Mouse (Mus musculus) embryonic facial prominence, embryonic 13.5 days (tissue): Measurements from ENCODE around the gene Vrtn. TPM values are rescaled to one million over a fixed set of nuclear protein-coding genes. Genes with fewer than 3 reads are reported as not detected.

Experiments used
- ATAC-seq: fragments of 200-750 bp; cut with Nextera tagmentation; 2 replicates; pipeline ENCODE4 v1.8.0; 2017; ENCODE audit warnings: low read depth; ENCODE audit not compliant: insufficient number of reproducible peaks, insufficient read depth, low FRiP score, low TSS enrichment
- H3K27ac ChIP-seq: fragments of 300-500 bp; sonication (generic); 2 replicates; pipeline ENCODE4 v1.5.1; 2015; ENCODE audit warnings: moderate library complexity, mild to moderate bottlenecking, inconsistent platforms
- H3K27me3 ChIP-seq: fragments of 300-500 bp; sonication (generic); 2 replicates; pipeline ENCODE4 v1.6.1; 2015; ENCODE audit warnings: mild to moderate bottlenecking, inconsistent platforms
- H3K36me3 ChIP-seq: fragments of 300-500 bp; sonication (generic); 2 replicates; pipeline ENCODE4 v1.6.1; 2015; ENCODE audit warnings: mild to moderate bottlenecking, inconsistent platforms
- H3K4me1 ChIP-seq: fragments of 300-500 bp; sonication (generic); 2 replicates; pipeline ENCODE4 v1.6.1; 2015; ENCODE audit warnings: inconsistent platforms
- H3K4me2 ChIP-seq: fragments of 300-500 bp; sonication (generic); 2 replicates; pipeline ENCODE4 v1.6.1; 2015; ENCODE audit warnings: moderate library complexity, mild to moderate bottlenecking, inconsistent platforms
- H3K4me3 ChIP-seq: fragments of 300-500 bp; sonication (generic); 2 replicates; pipeline ENCODE4 v1.5.1; 2015; ENCODE audit warnings: mild to moderate bottlenecking, inconsistent platforms
- H3K9ac ChIP-seq: fragments of 300-500 bp; sonication (generic); 2 replicates; pipeline ENCODE4 v1.6.1; 2015; ENCODE audit warnings: mild to moderate bottlenecking, inconsistent platforms
- H3K9me3 ChIP-seq: fragments of 300-500 bp; sonication (generic); 2 replicates; pipeline ENCODE4 v1.6.1; 2016; ENCODE audit warnings: inconsistent platforms
- WGBS: fragments of 180-500 bp; shearing (Covaris S2); methylation state at CpG from one replicate; pipeline ENCODE4 v1.1.7; 2015; ENCODE audit warnings: mixed read lengths; 5-methylcytosine and 5-hydroxymethylcytosine counted together
- polyA plus RNA-seq: library from polyadenylated mRNA; unstranded; fragments of >200 nt; fragmentation: Nextera tagmentation; extraction: Ambion mirVana; gene quantifications from 2 replicates; pipeline ENCODE4 v1.2.1, GENCODE M21; 2015

The Vrtn gene
- polyA plus RNA-seq, 1 experiment from 2014 or later: not detected

- 0 out of 2 replicates have a peak overlapping the region, but pooled peaks have one; percentile 9 for H3K4me2 ChIP-seq
Observed at GRCm38 (mm10) chr12:84625116-84625515, 15.7 kb upstream of the Vrtn start.

DNA sequence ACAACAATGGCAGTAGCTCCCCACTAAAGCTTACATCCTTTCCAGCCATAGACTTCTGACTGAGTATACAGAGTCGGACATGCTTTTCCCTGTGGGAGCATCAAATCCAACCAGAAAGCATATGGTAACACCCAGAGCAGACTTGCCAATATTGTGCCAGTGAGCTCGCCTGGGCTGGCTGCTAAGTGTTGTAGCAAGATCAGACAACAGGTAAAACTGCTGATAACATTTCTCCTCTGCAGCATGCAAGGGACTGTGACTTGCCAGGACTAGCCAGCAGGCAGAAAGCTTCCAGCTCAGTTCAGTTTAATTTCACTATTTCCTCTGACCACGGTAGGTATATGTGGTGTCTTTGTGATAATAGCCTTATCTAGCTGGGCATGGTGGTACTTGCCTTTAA, 9.0 kb upstream of the Vrtn start:
- H3K36me3 ChIP-seq: no peaks in the 10 kb centered on the region
- no peaks in the 10 kb centered on the region for H3K4me1 ChIP-seq
- no peak for ATAC-seq
- H3K9ac ChIP-seq: no peak overlapping the region
- no peaks in the 10 kb centered on the region for H3K9me3 ChIP-seq
- 56% methylated on average over 3 of the region's 3 CpGs for WGBS
- no peak overlapping the region for H3K4me2 ChIP-seq
- no peak overlapping the region for H3K27ac ChIP-seq
- peaks cover 2% of the 10 kb centered on the region; the same call in 1 of the 2 replicates for H3K27me3 ChIP-seq
- H3K4me3 ChIP-seq: no peak overlapping the region

More at GRCm38 (mm10) chr12:84625116-84625515, 15.7 kb upstream of the Vrtn start:
- ATAC-seq: no peak
- Histone ChIP-seq H3K4me3 (no peak overlapping the region; the same call in 1 of the 2 replicates), H3K27ac (no peak overlapping the region), H3K9me3 (no peaks in the 10 kb centered on the region), H3K27me3 (peaks cover 39% of the 10 kb centered on the region), H3K36me3 (no peaks in the 10 kb centered on the region), H3K9ac (peak overlapping the region; percentile 49; the same call in 1 of the 2 replicates), H3K4me1 (0 out of 2 replicates have a peak, but pooled peaks cover 3% of the 10 kb centered on the region)
- 5% methylated on average over 9 of the region's 9 CpGs for WGBS

DNA sequence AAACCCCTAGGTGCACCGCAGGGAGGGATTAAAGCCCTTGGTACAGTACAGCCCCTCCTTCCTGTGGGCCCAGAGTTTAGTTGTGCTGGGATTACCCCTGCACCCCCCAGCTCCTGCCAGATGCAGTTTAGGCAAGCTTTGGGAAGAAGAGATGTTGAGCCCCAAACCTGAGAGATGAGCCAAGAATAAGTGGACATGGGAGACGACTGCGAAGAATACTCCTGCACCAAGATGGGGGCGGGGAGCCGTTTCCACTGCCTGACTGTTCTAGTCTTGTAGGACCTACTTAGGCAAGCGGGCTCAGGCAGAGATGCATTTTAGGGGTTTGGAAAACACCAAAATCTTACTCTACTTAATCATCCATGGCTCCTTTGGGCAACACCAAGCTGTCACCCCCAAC, 566 bp upstream of the Vrtn start:
- no peak overlapping the region for H3K4me3 ChIP-seq
- H3K9ac ChIP-seq: no peak overlapping the region
- H3K4me2 ChIP-seq: no peak overlapping the region
- no peaks in the 10 kb centered on the region for H3K36me3 ChIP-seq
- no peak for ATAC-seq
- peaks cover 57% of the 10 kb centered on the region for H3K27me3 ChIP-seq
- 11% methylated on average over 6 of the region's 6 CpGs for WGBS
- no peak overlapping the region for H3K27ac ChIP-seq
- peaks cover 3% of the 10 kb centered on the region; the same call in 1 of the 2 replicates for H3K4me1 ChIP-seq
- no peaks in the 10 kb centered on the region for H3K9me3 ChIP-seq

GRCm38 (mm10) chr12:84650234-84650633, 9.4 kb downstream of the Vrtn start:
- Histone ChIP-seq H3K27ac (no peak overlapping the region), H3K9ac (no peak overlapping the region), H3K4me1 (0 out of 2 replicates have a peak, but pooled peaks cover 2% of the 10 kb centered on the region), H3K9me3 (no peaks in the 10 kb centered on the region), H3K4me2 (no peak overlapping the region), H3K36me3 (no peaks in the 10 kb centered on the region), H3K27me3 (peaks cover 14% of the 10 kb centered on the region; the same call in 1 of the 2 replicates), H3K4me3 (no peak overlapping the region)
- ATAC-seq: no peak
- 85% methylated on average over 13 of the region's 13 CpGs for WGBS

DNA sequence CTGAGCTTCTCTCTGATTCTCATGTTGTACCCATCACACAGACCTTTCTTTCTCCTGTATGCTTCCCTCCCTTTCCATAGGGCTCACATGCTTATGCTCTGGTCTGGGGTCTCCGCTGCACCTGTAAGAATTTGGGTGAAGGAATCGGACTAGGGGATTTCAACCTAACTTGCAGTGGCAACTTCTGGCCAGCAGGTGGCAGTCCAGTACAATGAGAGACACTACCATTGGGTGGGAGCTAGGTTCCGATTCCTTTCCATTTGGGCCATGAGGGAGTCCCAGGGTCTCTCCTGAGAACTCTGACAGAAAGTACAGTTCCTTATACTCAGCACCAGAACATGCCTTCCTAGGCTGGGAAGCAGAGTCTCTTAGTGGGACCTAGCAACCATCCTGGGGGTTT, 13.1 kb downstream of the Vrtn start:
- H3K9me3 ChIP-seq: no peaks in the 10 kb centered on the region
- peaks cover 10% of the 10 kb centered on the region; the same call in 1 of the 2 replicates for H3K27me3 ChIP-seq
- no peaks in the 10 kb centered on the region for H3K36me3 ChIP-seq
- ATAC-seq: no peak
- WGBS: 7% methylated on average over 3 of the region's 3 CpGs
- H3K4me2 ChIP-seq: no peak overlapping the region
- H3K4me1 ChIP-seq: 0 out of 2 replicates have a peak, but pooled peaks cover 2% of the 10 kb centered on the region
- H3K4me3 ChIP-seq: no peak overlapping the region
- H3K27ac ChIP-seq: no peak overlapping the region
- H3K9ac ChIP-seq: no peak overlapping the region

DNA sequence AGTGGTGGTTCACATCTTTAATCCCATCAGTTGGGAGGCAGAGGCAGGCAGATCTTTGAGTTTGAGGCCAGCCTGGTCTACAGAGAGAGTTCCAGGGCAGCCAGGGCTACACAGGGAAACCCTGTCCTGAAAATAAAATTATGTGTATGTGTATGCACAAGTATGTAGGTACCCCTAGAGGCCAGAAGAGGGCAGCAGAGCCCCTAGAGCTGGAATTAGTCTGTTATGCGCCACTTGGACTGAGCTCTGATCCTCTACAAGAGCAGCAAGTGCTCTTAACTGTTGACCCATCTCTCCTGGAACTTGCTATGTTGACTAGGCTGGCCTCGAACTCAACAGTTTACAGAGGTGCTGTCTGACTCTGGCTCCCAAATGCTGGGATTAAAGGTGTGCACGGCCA, 29.7 kb downstream of the Vrtn start:
- no peaks in the 10 kb centered on the region for H3K9me3 ChIP-seq
- H3K27me3 ChIP-seq: 0 out of 2 replicates have a peak, but pooled peaks cover 3% of the 10 kb centered on the region
- no peak overlapping the region for H3K4me3 ChIP-seq
- H3K27ac ChIP-seq: no peak overlapping the region
- 90% methylated on average over 3 of the region's 3 CpGs for WGBS
- ATAC-seq: no peak
- H3K4me1 ChIP-seq: 0 out of 2 replicates have a peak, but pooled peaks cover 3% of the 10 kb centered on the region
- no peak overlapping the region for H3K4me2 ChIP-seq
- no peaks in the 10 kb centered on the region for H3K36me3 ChIP-seq
- no peak overlapping the region for H3K9ac ChIP-seq

GRCm38 (mm10) chr12:84671646-84672045, 30.8 kb downstream of the Vrtn start:
- H3K27me3 ChIP-seq: 0 out of 2 replicates have a peak, but pooled peaks cover 3% of the 10 kb centered on the region
- H3K4me1 ChIP-seq: 0 out of 2 replicates have a peak, but pooled peaks cover 3% of the 10 kb centered on the region
- no peak overlapping the region for H3K4me3 ChIP-seq
- no peak overlapping the region for H3K9ac ChIP-seq
- no peak for ATAC-seq
- H3K4me2 ChIP-seq: no peak overlapping the region
- no peaks in the 10 kb centered on the region for H3K9me3 ChIP-seq
- no peak overlapping the region for H3K27ac ChIP-seq
- WGBS: 41% methylated on average over 10 of the region's 10 CpGs
- H3K36me3 ChIP-seq: no peaks in the 10 kb centered on the region

GRCm38 (mm10) chr12:84674666-84675526, 34.1 kb downstream of the Vrtn start:
- H3K27ac ChIP-seq: no peak overlapping the region
- 32% methylated on average over 14 of the region's 14 CpGs for WGBS

DNA sequence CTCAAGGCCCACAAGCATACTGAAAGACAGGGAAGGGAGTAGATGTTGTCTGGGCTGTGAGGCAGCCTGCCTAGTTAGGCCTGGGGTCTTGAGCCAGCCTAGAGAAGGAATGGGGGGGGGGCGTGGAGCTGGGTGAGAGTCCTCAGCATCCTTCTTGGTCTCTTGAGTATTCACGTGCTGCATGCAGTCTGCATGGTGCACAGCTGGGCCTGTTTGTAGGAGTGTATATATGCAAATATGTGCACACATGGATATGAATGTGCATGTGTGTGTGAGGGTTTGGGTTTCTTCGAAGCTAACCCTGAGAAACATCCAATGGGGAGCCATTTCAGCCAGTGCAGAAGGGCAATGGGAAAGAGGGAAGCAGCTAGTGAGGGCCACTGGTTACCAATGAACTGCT, 35.2 kb downstream of the Vrtn start:
- no peak for ATAC-seq

More at GRCm38 (mm10) chr12:84674666-84675526, 34.1 kb downstream of the Vrtn start:
- Histone ChIP-seq H3K4me2 (no peak overlapping the region), H3K9ac (no peak overlapping the region), H3K4me1 (0 out of 2 replicates have a peak, but pooled peaks cover 3% of the 10 kb centered on the region), H3K4me3 (no peak overlapping the region), H3K9me3 (no peaks in the 10 kb centered on the region), H3K36me3 (no peaks in the 10 kb centered on the region), H3K27me3 (0 out of 2 replicates have a peak, but pooled peaks cover 3% of the 10 kb centered on the region)
- ATAC-seq: no peak

DNA sequence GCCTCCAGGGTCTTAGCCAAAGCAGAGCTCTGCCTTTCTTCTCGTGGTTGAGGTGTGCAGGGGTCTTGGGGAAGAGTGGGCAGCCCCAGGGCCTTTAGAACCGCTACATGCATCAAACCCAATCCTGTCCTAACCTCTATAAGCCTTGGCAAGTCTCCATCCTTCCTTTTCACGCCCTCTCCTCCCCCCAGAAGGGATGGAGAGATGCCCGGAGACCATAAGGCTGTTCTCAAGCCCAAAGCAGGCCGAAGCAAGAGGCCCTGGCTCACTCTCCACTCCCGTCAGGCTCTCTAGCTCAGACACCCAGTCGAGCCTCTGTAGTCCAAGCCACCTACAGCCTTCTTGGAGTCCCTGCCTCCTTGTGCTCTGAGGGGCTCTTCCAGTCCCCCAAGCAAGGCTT, 43.8 kb downstream of the Vrtn start:
- Histone ChIP-seq H3K36me3 (no peaks in the 10 kb centered on the region), H3K9me3 (no peaks in the 10 kb centered on the region), H3K4me1 (no peaks in the 10 kb centered on the region), H3K4me3 (no peak overlapping the region), H3K27me3 (peaks cover 4% of the 10 kb centered on the region; the same call in 1 of the 2 replicates), H3K4me2 (no peak overlapping the region), H3K9ac (no peak overlapping the region), H3K27ac (no peak overlapping the region)
- whole genome bisulfite sequencing: 58% methylated on average over 7 of the region's 7 CpGs
- ATAC-seq: no peak

More for the DNA sequence above, 35.2 kb downstream of the Vrtn start:
- Histone ChIP-seq H3K9me3 (no peaks in the 10 kb centered on the region), H3K4me2 (no peak overlapping the region), H3K27ac (no peak overlapping the region), H3K27me3 (peaks cover 3% of the 10 kb centered on the region; the same call in 1 of the 2 replicates), H3K36me3 (no peaks in the 10 kb centered on the region), H3K4me3 (no peak overlapping the region), H3K9ac (no peak overlapping the region), H3K4me1 (0 out of 2 replicates have a peak, but pooled peaks cover 3% of the 10 kb centered on the region)
- WGBS: 66% methylated on average over 3 of the region's 3 CpGs

DNA sequence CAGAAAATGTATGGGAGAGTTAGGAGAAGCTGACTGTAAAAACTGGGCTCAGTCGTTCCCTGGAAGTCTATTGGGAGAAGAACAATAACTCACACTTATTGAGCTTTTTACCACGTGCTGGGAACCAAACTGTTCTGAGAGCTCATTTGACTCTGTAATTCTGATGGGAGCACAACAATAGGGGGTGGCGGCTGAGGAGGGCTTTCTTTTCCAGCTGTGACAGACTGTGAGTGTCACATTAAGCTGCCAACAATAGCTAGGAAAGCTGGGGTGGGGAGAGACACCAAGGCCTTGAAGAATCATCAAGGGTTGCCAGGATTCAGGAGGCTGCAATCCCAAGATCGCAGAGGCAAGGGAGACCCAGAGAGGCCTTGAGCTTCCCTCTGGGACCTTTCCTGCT, 45.4 kb downstream of the Vrtn start:
- Histone ChIP-seq H3K36me3 (no peaks in the 10 kb centered on the region), H3K4me3 (no peak overlapping the region), H3K4me1 (no peaks in the 10 kb centered on the region), H3K9me3 (no peaks in the 10 kb centered on the region), H3K4me2 (no peak overlapping the region), H3K9ac (no peak overlapping the region), H3K27me3 (0 out of 2 replicates have a peak, but pooled peaks cover 2% of the 10 kb centered on the region), H3K27ac (no peak overlapping the region)
- no peak for ATAC-seq
- 46% methylated on average over 4 of the region's 4 CpGs for WGBS
